In genomic region chr10:79916808-79917531, GRCm38 (mm10) we compare ENCODE assay signal across 8 mouse cellular contexts. TPM values are rescaled to one million over a fixed set of nuclear protein-coding genes. Genes with fewer than 3 reads are reported as not detected.
A peak's percentile ranks its signal among the peaks of the same experiment; 100 is the strongest.
DNase-seq lines count a peak whose midpoint lies in the region; ATAC-seq and TF ChIP-seq lines count a peak whose summit lies in the region.

Gene Kiss1r, plus strand, starts transcription at chr10:79916971.

- 3% methylated on average over 41 of the region's 42 CpGs for WGBS in forebrain, postnatal 0 days
- 2% methylated on average over 42 of the region's 42 CpGs for WGBS in lung, adult 2 months
- 1% methylated on average over 42 of the region's 42 CpGs for WGBS in neural tube, embryonic 14.5 days

- peak within 1 kb of the TSS; percentile 75 for H3K4me3 ChIP-seq in forebrain, postnatal 0 days (ENCODE audit: low read depth, low read length)
- H3K4me3 ChIP-seq in layer of hippocampus, adult 2 months: peak within 1 kb of the TSS; percentile 90
- peak within 1 kb of the TSS; percentile 89 for H3K4me3 ChIP-seq in lung, adult 2 months (replicated peaks; ENCODE audit: extremely low read depth, low read depth, low read length)
- peak within 1 kb of the TSS; percentile 71 for H3K4me3 ChIP-seq in neural tube, embryonic 14.5 days (ENCODE audit: low read depth, low read length)

- H3K4me1 ChIP-seq in forebrain, postnatal 0 days (ENCODE audit: insufficient read depth): peaks cover 14% of the 10 kb centered on the region
- H3K4me1 ChIP-seq in lung, adult 2 months (ENCODE audit: control insufficient read depth, insufficient read depth, low read length): peaks cover 13% of the 10 kb centered on the region
- H3K4me1 ChIP-seq in neural tube, embryonic 14.5 days (ENCODE audit: control insufficient read depth, insufficient read depth, low read length): peaks cover 25% of the 10 kb centered on the region

- H3K9me3 ChIP-seq in forebrain, postnatal 0 days (ENCODE audit: low read length): no peaks in the 10 kb centered on the region
- no peaks in the 10 kb centered on the region for H3K9me3 ChIP-seq in neural tube, embryonic 14.5 days (ENCODE audit: control insufficient read depth, low read length)

- H3K9ac ChIP-seq in forebrain, postnatal 0 days: peak within 1 kb of the TSS; percentile 91
- H3K9ac ChIP-seq in neural tube, embryonic 14.5 days (replicated peaks; ENCODE audit: low read depth, low read length): peak within 1 kb of the TSS; percentile 98

- TF ChIP-seq POLR2A in lung, adult 2 months (IDR thresholded peaks at IDR 0.05; ENCODE audit: borderline replicate concordance, extremely low read depth, low read depth, low read length): peak; percentile 90

- DNase-seq in ES-CJ7 (ENCODE audit: low read depth, low spot score): peak; percentile 33
- DNase-seq in cerebellum, adult 18-20 months: peak; percentile 90 to 93
- peak; percentile 82 for DNase-seq in forebrain, postnatal 0 days
- DNase-seq in heart, postnatal 36 days: peak; percentile 91 to 92
- DNase-seq in layer of hippocampus, adult 2 months (ENCODE audit: low spot score in 2 of 2): peak; percentile 85 to 87
- DNase-seq in lung, adult 2 months: peak; percentile 93
- peak; percentile 77 for DNase-seq in testis, postnatal 14 days (ENCODE audit: low spot score)

- H3K27me3 ChIP-seq in forebrain, postnatal 0 days (ENCODE audit: insufficient read depth, low read length): peaks cover 42% of the 10 kb centered on the region
- peaks cover 45% of the 10 kb centered on the region for H3K27me3 ChIP-seq in neural tube, embryonic 14.5 days (ENCODE audit: control insufficient read depth, insufficient read depth, low read length)

- peaks cover 1% of the 10 kb centered on the region; the same call in 1 of the 2 replicates for H3K36me3 ChIP-seq in forebrain, postnatal 0 days (ENCODE audit: insufficient read depth)
- no peaks in the 10 kb centered on the region for H3K36me3 ChIP-seq in neural tube, embryonic 14.5 days (ENCODE audit: control insufficient read depth, insufficient read depth, low read length)

- TF ChIP-seq CTCF in forebrain, postnatal 0 days (IDR thresholded peaks at IDR 0.05; ENCODE audit: low read depth): no peak
- TF ChIP-seq CTCF in layer of hippocampus, adult 2 months (conservative IDR thresholded peaks at IDR 0.05): no peak
- no peak for TF ChIP-seq CTCF in lung, adult 2 months (IDR thresholded peaks at IDR 0.05; ENCODE audit: insufficient read depth, low read length)

- intact Hi-C loops in heart, postnatal 36 days (cut with DNase I): no loop called here

- peak; percentile 89 for ATAC-seq in forebrain, postnatal 0 days
- peak; percentile 86 for ATAC-seq in neural tube, embryonic 14.5 days (ENCODE audit: low read depth)

- peak within 1 kb of the TSS; percentile 71 for H3K27ac ChIP-seq in forebrain, postnatal 0 days (ENCODE audit: low read depth, low read length)
- H3K27ac ChIP-seq in layer of hippocampus, adult 2 months: peak within 1 kb of the TSS; percentile 97
- peak within 1 kb of the TSS; percentile 82 for H3K27ac ChIP-seq in neural tube, embryonic 14.5 days (ENCODE audit: low read depth, low read length)

- H3K4me2 ChIP-seq in forebrain, postnatal 0 days (ENCODE audit: low read depth): peak within 1 kb of the TSS; percentile 94
- H3K4me2 ChIP-seq in neural tube, embryonic 14.5 days (ENCODE audit: low read depth, low read length): peak within 1 kb of the TSS; percentile 95

RNA-seq across cellular contexts. Expression of gene Kiss1r, which starts in this region (rescaled TPM):
- 4.2 and 5.4 TPM in 2 replicates for total RNA-seq in forebrain, postnatal 0 days (2014; rRNA removed)
- 3.4 and 3.6 TPM in 2 replicates for polyA plus RNA-seq in forebrain, postnatal 0 days (2015; fragmentation: Nextera tagmentation; extraction: Ambion mirVana)
- total RNA-seq in heart, postnatal 36 days (2021): under 1 TPM; 0.17 to 0.38 TPM
- 1 to 10 TPM; 5.6 to 7.1 TPM for total RNA-seq in layer of hippocampus, adult 2 months (2021)
- 20.9 and 24.4 TPM in 2 replicates for polyA plus RNA-seq in lung, adult 2 months (2012; rRNA removed)
- 2.2 and 2.3 TPM in 2 replicates for polyA plus RNA-seq in neural tube, embryonic 14.5 days (2014; fragmentation: Nextera tagmentation; extraction: Ambion mirVana)

Comparison
In these comparisons a context has a peak if more than half of its experiments do, and no peak if none do; other contexts are left out.
1. Peak in every context shown above with its lines: DNase-seq, ATAC-seq, H3K4me3 ChIP-seq and H3K27ac ChIP-seq.
2. Peak in DNase-seq in heart, postnatal 36 days; RNA of the gene not detected or under 1 TPM.
3. DNase-seq: peak in every context shown above with its lines; median percentile 93 in lung, adult 2 months; 92 in cerebellum, adult 18-20 months; 92 in heart, postnatal 36 days; 86 in layer of hippocampus, adult 2 months; 82 in forebrain, postnatal 0 days; 77 in testis, postnatal 14 days; 33 in ES-CJ7.